Mouse (Mus musculus): ENCODE measurements around the gene Ubqln4. TPM values are rescaled to one million over a fixed set of nuclear protein-coding genes. Genes with fewer than 3 reads are reported as not detected.

Gene Ubqln4
- polyA plus RNA-seq, 1 experiment from 2014 or later = 39.2 TPM

GRCm38 (mm10) chr3:88559596-88559995 lies 6.0 kb downstream of the Ubqln4 start:
- H3K27ac ChIP-seq (replicated peaks) = no peak overlapping the region
- H3K4me1 ChIP-seq = peaks cover 16% of the 10 kb centered on the region
- no peaks in the 10 kb centered on the region for H3K27me3 ChIP-seq (replicated peaks)
- no peak overlapping the region for H3K9ac ChIP-seq (replicated peaks)
- no peak overlapping the region for H3K4me2 ChIP-seq
- 94% methylated on average over 9 of the region's 9 CpGs for WGBS
- H3K4me3 ChIP-seq (replicated peaks) = no peak overlapping the region
- H3K36me3 ChIP-seq = peaks cover 88% of the 10 kb centered on the region
- no peaks in the 10 kb centered on the region for H3K9me3 ChIP-seq (replicated peaks)
- ATAC-seq (ENCODE audit: low FRiP score) = no peak

- H3K9me3 ChIP-seq (replicated peaks) = no peaks in the 10 kb centered on the region
- WGBS = 62% methylated on average over 4 of the region's 4 CpGs
- no peak overlapping the region for H3K27ac ChIP-seq (replicated peaks)
Measured at GRCm38 (mm10) chr3:88561989-88562388, 8.4 kb downstream of the Ubqln4 start.

GRCm38 (mm10) chr3:88563442-88563841 lies 9.9 kb downstream of the Ubqln4 start:
- H3K4me2 ChIP-seq = no peak overlapping the region
- no peak overlapping the region for H3K4me3 ChIP-seq (replicated peaks)
- no peaks in the 10 kb centered on the region for H3K9me3 ChIP-seq (replicated peaks)
- no peak for ATAC-seq (ENCODE audit: low FRiP score)
- no peaks in the 10 kb centered on the region for H3K27me3 ChIP-seq (replicated peaks)
- peak overlapping the region; percentile 28; the same call in 1 of the 2 replicates for H3K27ac ChIP-seq (replicated peaks)
- H3K9ac ChIP-seq (replicated peaks) = no peak overlapping the region
- WGBS = 56% methylated on average over 4 of the region's 4 CpGs
- H3K36me3 ChIP-seq = peaks cover 95% of the 10 kb centered on the region
- no peaks in the 10 kb centered on the region for H3K4me1 ChIP-seq

More at GRCm38 (mm10) chr3:88561989-88562388, 8.4 kb downstream of the Ubqln4 start:
- Histone ChIP-seq H3K4me1 (0 out of 2 replicates have a peak, but pooled peaks cover 3% of the 10 kb centered on the region), H3K9ac (replicated peaks) (no peak overlapping the region), H3K27me3 (replicated peaks) (no peaks in the 10 kb centered on the region), H3K36me3 (peaks cover 95% of the 10 kb centered on the region), H3K4me3 (replicated peaks) (no peak overlapping the region), H3K4me2 (no peak overlapping the region)
- ATAC-seq (ENCODE audit: low FRiP score) = no peak

- no peaks in the 10 kb centered on the region for H3K4me1 ChIP-seq
- H3K27me3 ChIP-seq (replicated peaks) = no peaks in the 10 kb centered on the region
- no peak overlapping the region for H3K4me3 ChIP-seq (replicated peaks)
- no peak overlapping the region for H3K9ac ChIP-seq (replicated peaks)
- H3K36me3 ChIP-seq = peaks cover 95% of the 10 kb centered on the region
- WGBS = 82% methylated on average over 7 of the region's 7 CpGs
- no peak overlapping the region for H3K4me2 ChIP-seq
- no peak for ATAC-seq (ENCODE audit: low FRiP score)
- H3K27ac ChIP-seq (replicated peaks) = no peak overlapping the region
- no peaks in the 10 kb centered on the region for H3K9me3 ChIP-seq (replicated peaks)
Measured at GRCm38 (mm10) chr3:88563966-88564365, 10.4 kb downstream of the Ubqln4 start.

GRCm38 (mm10) chr3:88566116-88566515 lies 12.6 kb downstream of the Ubqln4 start:
- Histone ChIP-seq H3K9me3 (replicated peaks) (no peaks in the 10 kb centered on the region), H3K4me2 (no peak overlapping the region), H3K4me3 (replicated peaks) (no peak overlapping the region), H3K27ac (replicated peaks) (no peak overlapping the region), H3K4me1 (no peaks in the 10 kb centered on the region), H3K36me3 (peaks cover 89% of the 10 kb centered on the region), H3K27me3 (replicated peaks) (no peaks in the 10 kb centered on the region), H3K9ac (replicated peaks) (no peak overlapping the region)
- WGBS = 92% methylated on average over 3 of the region's 3 CpGs
- ATAC-seq (ENCODE audit: low FRiP score) = no peak

GRCm38 (mm10) chr3:88566536-88567061 lies 13.0 kb downstream of the Ubqln4 start:
- H3K27ac ChIP-seq (replicated peaks) = no peak overlapping the region
- H3K9me3 ChIP-seq (replicated peaks) = no peaks in the 10 kb centered on the region
- H3K9ac ChIP-seq (replicated peaks) = no peak overlapping the region
- H3K4me3 ChIP-seq (replicated peaks) = no peak overlapping the region
- H3K4me1 ChIP-seq = no peaks in the 10 kb centered on the region
- H3K27me3 ChIP-seq (replicated peaks) = no peaks in the 10 kb centered on the region
- H3K4me2 ChIP-seq = no peak overlapping the region
- H3K36me3 ChIP-seq = peaks cover 84% of the 10 kb centered on the region
- 90% methylated on average over 4 of the region's 4 CpGs for WGBS
- ATAC-seq (ENCODE audit: low FRiP score) = no peak

- Histone ChIP-seq H3K36me3 (peaks cover 73% of the 10 kb centered on the region), H3K9me3 (replicated peaks) (no peaks in the 10 kb centered on the region), H3K4me2 (no peak overlapping the region), H3K9ac (replicated peaks) (no peak overlapping the region), H3K4me3 (replicated peaks) (no peak overlapping the region), H3K4me1 (no peaks in the 10 kb centered on the region), H3K27me3 (replicated peaks) (no peaks in the 10 kb centered on the region), H3K27ac (replicated peaks) (no peak overlapping the region)
- WGBS = 98% methylated on average over 6 of the region's 6 CpGs
- no peak for ATAC-seq (ENCODE audit: low FRiP score)
Measured at GRCm38 (mm10) chr3:88567892-88568291, 14.3 kb downstream of the Ubqln4 start.

- Histone ChIP-seq H3K4me2 (no peak overlapping the region), H3K27me3 (replicated peaks) (no peaks in the 10 kb centered on the region), H3K27ac (replicated peaks) (no peak overlapping the region), H3K9ac (replicated peaks) (no peak overlapping the region), H3K4me1 (no peaks in the 10 kb centered on the region), H3K4me3 (replicated peaks) (no peak overlapping the region), H3K9me3 (replicated peaks) (no peaks in the 10 kb centered on the region), H3K36me3 (peaks cover 66% of the 10 kb centered on the region)
- ATAC-seq (ENCODE audit: low FRiP score) = no peak
- WGBS = 97% methylated on average over 2 of the region's 2 CpGs
Measured at GRCm38 (mm10) chr3:88568615-88569014, 15.1 kb downstream of the Ubqln4 start.

- H3K27ac ChIP-seq (replicated peaks) = no peak overlapping the region
- peaks cover 61% of the 10 kb centered on the region for H3K36me3 ChIP-seq
- ATAC-seq (ENCODE audit: low FRiP score) = no peak
- no peaks in the 10 kb centered on the region for H3K27me3 ChIP-seq (replicated peaks)
- H3K4me3 ChIP-seq (replicated peaks) = no peak overlapping the region
- no peak overlapping the region for H3K4me2 ChIP-seq
- no peaks in the 10 kb centered on the region for H3K4me1 ChIP-seq
- H3K9me3 ChIP-seq (replicated peaks) = no peaks in the 10 kb centered on the region
- H3K9ac ChIP-seq (replicated peaks) = no peak overlapping the region
- WGBS = 98% methylated on average over 2 of the region's 2 CpGs
Measured at GRCm38 (mm10) chr3:88569093-88569492, 15.5 kb downstream of the Ubqln4 start.

- no peak for ATAC-seq (ENCODE audit: low FRiP score)
- H3K36me3 ChIP-seq = peaks cover 55% of the 10 kb centered on the region
- no peaks in the 10 kb centered on the region for H3K27me3 ChIP-seq (replicated peaks)
- no peak overlapping the region for H3K9ac ChIP-seq (replicated peaks)
- 92% methylated on average over 5 of the region's 5 CpGs for WGBS
- no peak overlapping the region for H3K27ac ChIP-seq (replicated peaks)
- no peak overlapping the region for H3K4me2 ChIP-seq
- H3K4me1 ChIP-seq = no peaks in the 10 kb centered on the region
- H3K4me3 ChIP-seq (replicated peaks) = no peak overlapping the region
- no peaks in the 10 kb centered on the region for H3K9me3 ChIP-seq (replicated peaks)
Measured at GRCm38 (mm10) chr3:88569694-88570093, 16.1 kb downstream of the Ubqln4 start.

GRCm38 (mm10) chr3:88570341-88570740 lies 16.8 kb downstream of the Ubqln4 start:
- Histone ChIP-seq H3K27ac (replicated peaks) (no peak overlapping the region), H3K9me3 (replicated peaks) (no peaks in the 10 kb centered on the region), H3K4me2 (no peak overlapping the region), H3K27me3 (replicated peaks) (no peaks in the 10 kb centered on the region), H3K4me1 (no peaks in the 10 kb centered on the region), H3K36me3 (peaks cover 50% of the 10 kb centered on the region), H3K9ac (replicated peaks) (no peak overlapping the region), H3K4me3 (replicated peaks) (no peak overlapping the region)
- 96% methylated on average over 10 of the region's 10 CpGs for WGBS
- no peak for ATAC-seq (ENCODE audit: low FRiP score)

GRCm38 (mm10) chr3:88571856-88572255 lies 18.3 kb downstream of the Ubqln4 start:
- ATAC-seq (ENCODE audit: low FRiP score) = no peak
- Histone ChIP-seq H3K4me2 (no peak overlapping the region), H3K9ac (replicated peaks) (no peak overlapping the region), H3K36me3 (peaks cover 35% of the 10 kb centered on the region), H3K27ac (replicated peaks) (no peak overlapping the region), H3K9me3 (replicated peaks) (no peaks in the 10 kb centered on the region), H3K27me3 (replicated peaks) (no peaks in the 10 kb centered on the region), H3K4me3 (replicated peaks) (no peak overlapping the region), H3K4me1 (no peaks in the 10 kb centered on the region)
- 81% methylated on average over 1 of the region's 1 CpGs for WGBS

All from neural tube, embryonic 15.5 days (tissue).